Mouse (Mus musculus): ENCODE measurements around the gene Ino80. TPM values are rescaled to one million over a fixed set of nuclear protein-coding genes. Genes with fewer than 3 reads are reported as not detected.

Gene Ino80
- polyA plus RNA-seq, 1 experiment from 2014 or later, result 3.2 TPM

DNA sequence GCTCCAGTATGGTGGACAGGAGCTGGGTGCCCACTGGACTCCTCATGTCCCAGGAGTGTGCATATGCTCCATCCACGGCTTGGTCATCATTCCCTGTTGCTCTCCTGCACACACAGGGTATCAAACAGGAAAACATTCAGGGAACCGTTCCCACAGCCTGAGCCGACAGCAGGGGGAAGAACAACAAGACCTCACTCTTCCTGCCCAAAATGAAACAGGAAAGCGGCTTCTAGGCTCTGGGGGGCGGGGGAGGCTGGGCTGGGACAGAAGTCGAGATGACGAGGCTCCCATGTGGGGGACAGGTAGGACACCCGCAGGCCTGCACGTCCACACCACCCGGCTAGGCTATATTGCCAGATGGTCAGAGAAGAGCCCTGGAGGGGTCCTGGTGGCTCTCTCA, 141.0 kb downstream of the Ino80 start:
- Histone ChIP-seq H3K4me1 (ENCODE audit: insufficient read depth, low read depth, low read length) (no peaks in the 10 kb centered on the region; the same call in 1 of the 2 replicates), H3K27me3 (replicated peaks; ENCODE audit: insufficient read depth, low read length) (no peaks in the 10 kb centered on the region), H3K27ac (ENCODE audit: low read length) (peak overlapping the region; percentile 21; the same call in 1 of the 2 replicates), H3K36me3 (ENCODE audit: insufficient read depth, low read length) (no peaks in the 10 kb centered on the region), H3K4me2 (replicated peaks; ENCODE audit: low read depth, low read length) (0 out of 2 replicates have a peak overlapping the region, but pooled peaks have one; percentile 3), H3K4me3 (ENCODE audit: low read depth, low read length) (no peak overlapping the region), H3K9ac (replicated peaks; ENCODE audit: low read depth) (no peak overlapping the region), H3K9me3 (ENCODE audit: low read length) (no peaks in the 10 kb centered on the region)
- no peak for DNase-seq (ENCODE audit: low spot score)
- ATAC-seq, result no peak
- TF ChIP-seq EP300 (IDR thresholded peaks at IDR 0.05) (no peak), CTCF (IDR thresholded peaks at IDR 0.05) (no peak)
- WGBS, result 42% methylated on average over 10 of the region's 10 CpGs

DNA sequence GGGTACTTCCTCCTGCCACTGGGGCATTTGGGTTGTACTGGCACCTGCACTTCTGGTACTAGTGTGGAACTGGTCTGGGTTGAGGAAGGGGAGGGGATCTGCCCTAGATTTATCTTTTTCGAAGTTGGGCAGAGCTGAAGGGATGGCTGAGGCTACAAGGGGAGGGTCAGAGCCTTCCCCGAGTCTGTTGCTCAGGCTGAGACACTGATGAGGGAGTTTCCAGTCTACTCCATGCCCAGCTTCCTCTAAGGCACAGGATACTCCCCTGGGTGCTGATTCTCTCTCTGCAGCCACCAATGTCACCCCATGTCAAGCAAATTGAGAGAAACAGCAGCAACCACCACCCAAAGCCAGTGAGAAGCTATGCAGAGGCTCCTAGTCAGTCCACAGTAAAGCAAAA, 141.5 kb downstream of the Ino80 start:
- Histone ChIP-seq H3K9ac (replicated peaks; ENCODE audit: low read depth) (no peak overlapping the region), H3K36me3 (ENCODE audit: insufficient read depth, low read length) (no peaks in the 10 kb centered on the region), H3K27me3 (replicated peaks; ENCODE audit: insufficient read depth, low read length) (no peaks in the 10 kb centered on the region), H3K4me3 (ENCODE audit: low read depth, low read length) (no peak overlapping the region), H3K27ac (ENCODE audit: low read length) (peak overlapping the region; percentile 21; the same call in 1 of the 2 replicates), H3K4me1 (ENCODE audit: insufficient read depth, low read depth, low read length) (no peaks in the 10 kb centered on the region; the same call in 1 of the 2 replicates), H3K9me3 (ENCODE audit: low read length) (no peaks in the 10 kb centered on the region), H3K4me2 (replicated peaks; ENCODE audit: low read depth, low read length) (0 out of 2 replicates have a peak overlapping the region, but pooled peaks have one; percentile 3)
- TF ChIP-seq EP300 (IDR thresholded peaks at IDR 0.05), result no peak
- no peak for TF ChIP-seq CTCF (IDR thresholded peaks at IDR 0.05)
- no peak for ATAC-seq
- 57% methylated on average over 2 of the region's 2 CpGs for WGBS
- DNase-seq (ENCODE audit: low spot score), result no peak

DNA sequence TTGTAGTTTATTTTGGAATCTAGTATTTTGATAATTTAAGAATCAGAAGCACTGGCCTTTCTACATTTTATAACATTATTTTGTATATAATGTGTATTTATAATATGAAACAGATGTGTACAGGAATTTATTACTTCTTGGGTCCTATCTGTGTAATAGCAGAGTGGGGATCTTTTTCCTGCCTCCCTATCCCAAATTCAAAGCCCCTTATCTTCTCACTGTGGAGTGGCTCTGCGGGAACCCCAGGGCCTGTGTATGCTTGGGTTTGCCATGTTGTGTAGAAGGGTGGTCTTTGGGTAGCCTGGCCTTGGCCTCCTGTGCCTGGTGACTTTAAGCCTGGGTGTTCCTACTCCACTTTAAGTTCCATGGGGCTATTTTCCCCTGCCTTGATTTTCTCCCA, 142.0 kb downstream of the Ino80 start:
- Histone ChIP-seq H3K4me1 (ENCODE audit: insufficient read depth, low read depth, low read length) (no peaks in the 10 kb centered on the region; the same call in 1 of the 2 replicates), H3K4me2 (replicated peaks; ENCODE audit: low read depth, low read length) (0 out of 2 replicates have a peak overlapping the region, but pooled peaks have one; percentile 3), H3K36me3 (ENCODE audit: insufficient read depth, low read length) (no peaks in the 10 kb centered on the region), H3K9me3 (ENCODE audit: low read length) (no peaks in the 10 kb centered on the region), H3K27ac (ENCODE audit: low read length) (no peak overlapping the region), H3K9ac (replicated peaks; ENCODE audit: low read depth) (no peak overlapping the region), H3K27me3 (replicated peaks; ENCODE audit: insufficient read depth, low read length) (no peaks in the 10 kb centered on the region), H3K4me3 (ENCODE audit: low read depth, low read length) (no peak overlapping the region)
- no peak for TF ChIP-seq EP300 (IDR thresholded peaks at IDR 0.05)
- no peak for TF ChIP-seq CTCF (IDR thresholded peaks at IDR 0.05)
- no peak for ATAC-seq
- DNase-seq (ENCODE audit: low spot score), result no peak
- 78% methylated on average over 1 of the region's 1 CpGs for WGBS

DNA sequence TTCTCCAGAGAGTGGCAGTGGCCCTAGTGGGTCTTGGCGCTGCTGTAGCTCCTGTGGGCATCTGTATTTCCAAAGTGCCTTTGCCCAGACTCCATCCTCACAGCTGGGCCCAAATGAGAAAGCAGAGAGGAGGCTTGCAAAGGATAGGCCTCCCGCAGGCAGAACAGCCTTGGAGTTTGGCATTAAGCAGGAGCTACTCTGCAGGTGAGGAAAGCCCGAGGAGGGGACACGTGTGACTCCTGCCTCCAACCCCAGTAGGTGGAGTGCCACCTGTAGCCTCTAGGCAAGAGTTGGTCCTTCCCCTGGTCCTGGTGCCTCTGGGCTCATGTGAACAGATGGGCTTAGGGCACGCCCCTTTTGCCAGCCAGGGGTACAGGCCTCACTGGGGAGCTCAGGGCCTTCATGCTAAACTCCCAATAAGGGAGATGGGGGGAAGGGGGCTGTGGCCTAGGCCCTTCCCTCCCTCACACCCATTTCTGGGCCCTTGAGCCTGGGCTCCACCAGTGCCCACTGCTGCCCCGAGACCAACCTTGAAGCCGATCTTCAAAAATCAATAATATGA, 142.4 kb downstream of the Ino80 start:
- Histone ChIP-seq H3K9ac (replicated peaks; ENCODE audit: low read depth) (no peak overlapping the region), H3K9me3 (ENCODE audit: low read length) (no peaks in the 10 kb centered on the region), H3K4me2 (replicated peaks; ENCODE audit: low read depth, low read length) (0 out of 2 replicates have a peak overlapping the region, but pooled peaks have one; percentile 17), H3K27ac (ENCODE audit: low read length) (no peak overlapping the region), H3K4me3 (ENCODE audit: low read depth, low read length) (no peak overlapping the region), H3K4me1 (ENCODE audit: insufficient read depth, low read depth, low read length) (peaks cover under 1% of the 10 kb centered on the region; the same call in 1 of the 2 replicates), H3K27me3 (replicated peaks; ENCODE audit: insufficient read depth, low read length) (no peaks in the 10 kb centered on the region), H3K36me3 (ENCODE audit: insufficient read depth, low read length) (no peaks in the 10 kb centered on the region)
- 77% methylated on average over 7 of the region's 7 CpGs for WGBS
- DNase-seq (ENCODE audit: low spot score) (no peak), ATAC-seq (no peak)
- TF ChIP-seq CTCF (IDR thresholded peaks at IDR 0.05), result no peak

DNA sequence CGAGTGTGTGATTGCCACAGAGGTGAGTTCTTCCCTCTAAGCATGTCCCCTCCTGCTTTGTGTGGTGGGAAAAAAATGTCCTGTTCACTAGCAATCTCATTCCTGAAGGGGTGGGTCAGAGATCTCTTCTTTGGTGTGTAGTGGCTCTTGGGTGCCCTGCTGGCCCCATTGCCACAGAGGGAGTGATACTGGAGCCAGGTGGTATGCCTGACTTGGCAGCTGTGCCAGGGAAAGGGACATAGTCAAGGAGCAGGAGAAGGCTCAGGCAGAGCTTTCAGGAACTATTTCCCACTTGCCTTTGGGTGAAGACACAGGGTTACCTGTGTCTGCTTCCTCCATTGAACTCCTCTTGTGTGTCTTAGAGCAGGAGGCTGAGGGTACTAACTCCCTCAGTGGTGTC, 143.4 kb downstream of the Ino80 start:
- Histone ChIP-seq H3K27me3 (replicated peaks; ENCODE audit: insufficient read depth, low read length) (no peaks in the 10 kb centered on the region), H3K4me3 (ENCODE audit: low read depth, low read length) (no peak overlapping the region), H3K9me3 (ENCODE audit: low read length) (no peaks in the 10 kb centered on the region), H3K4me2 (replicated peaks; ENCODE audit: low read depth, low read length) (peak overlapping the region; percentile 17), H3K27ac (ENCODE audit: low read length) (no peak overlapping the region), H3K4me1 (ENCODE audit: insufficient read depth, low read depth, low read length) (peaks cover 3% of the 10 kb centered on the region; the same call in 1 of the 2 replicates), H3K9ac (replicated peaks; ENCODE audit: low read depth) (no peak overlapping the region), H3K36me3 (ENCODE audit: insufficient read depth, low read length) (no peaks in the 10 kb centered on the region)
- no peak for TF ChIP-seq EP300 (IDR thresholded peaks at IDR 0.05)
- no peak for TF ChIP-seq CTCF (IDR thresholded peaks at IDR 0.05)
- WGBS, result 0% methylated on average over 1 of the region's 1 CpGs
- peak; percentile 16 for ATAC-seq
- DNase-seq (ENCODE audit: low spot score), result peak; percentile 46

DNA sequence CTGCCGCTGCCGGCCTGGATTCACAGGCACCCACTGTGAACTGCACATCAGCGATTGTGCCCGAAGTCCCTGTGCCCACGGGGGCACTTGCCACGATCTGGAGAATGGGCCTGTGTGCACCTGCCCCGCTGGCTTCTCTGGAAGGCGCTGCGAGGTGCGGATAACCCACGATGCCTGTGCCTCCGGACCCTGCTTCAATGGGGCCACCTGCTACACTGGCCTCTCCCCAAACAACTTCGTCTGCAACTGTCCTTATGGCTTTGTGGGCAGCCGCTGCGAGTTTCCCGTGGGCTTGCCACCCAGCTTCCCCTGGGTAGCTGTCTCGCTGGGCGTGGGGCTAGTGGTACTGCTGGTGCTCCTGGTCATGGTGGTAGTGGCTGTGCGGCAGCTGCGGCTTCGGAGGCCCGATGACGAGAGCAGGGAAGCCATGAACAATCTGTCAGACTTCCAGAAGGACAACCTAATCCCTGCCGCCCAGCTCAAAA, 145.3 kb downstream of the Ino80 start:
- H3K4me2 ChIP-seq (replicated peaks; ENCODE audit: low read depth, low read length), result peak overlapping the region; percentile 12; the same call in 1 of the 2 replicates
- TF ChIP-seq EP300 (IDR thresholded peaks at IDR 0.05) (no peak), CTCF (IDR thresholded peaks at IDR 0.05) (no peak)
- H3K4me1 ChIP-seq (ENCODE audit: insufficient read depth, low read depth, low read length), result peaks cover 4% of the 10 kb centered on the region
- no peak overlapping the region; the same call in 1 of the 2 replicates for H3K4me3 ChIP-seq (ENCODE audit: low read depth, low read length)
- H3K9ac ChIP-seq (replicated peaks; ENCODE audit: low read depth), result no peak overlapping the region
- no peak overlapping the region for H3K27ac ChIP-seq (ENCODE audit: low read length)
- no peak for ATAC-seq
- 71% methylated on average over 24 of the region's 24 CpGs for WGBS
- H3K36me3 ChIP-seq (ENCODE audit: insufficient read depth, low read length), result no peaks in the 10 kb centered on the region
- no peak for DNase-seq (ENCODE audit: low spot score)
- no peaks in the 10 kb centered on the region for H3K9me3 ChIP-seq (ENCODE audit: low read length)
- no peaks in the 10 kb centered on the region for H3K27me3 ChIP-seq (replicated peaks; ENCODE audit: insufficient read depth, low read length)
